Mouse (Mus musculus) MN1 (cell line): ENCODE data around the gene Yipf1.

Experiments used
- DNase-seq: peaks from one replicate; pipeline ENCODE4 v3.0.0-alpha.2; 2016; ENCODE audit warnings: low spot score

The Yipf1 gene

DNA sequence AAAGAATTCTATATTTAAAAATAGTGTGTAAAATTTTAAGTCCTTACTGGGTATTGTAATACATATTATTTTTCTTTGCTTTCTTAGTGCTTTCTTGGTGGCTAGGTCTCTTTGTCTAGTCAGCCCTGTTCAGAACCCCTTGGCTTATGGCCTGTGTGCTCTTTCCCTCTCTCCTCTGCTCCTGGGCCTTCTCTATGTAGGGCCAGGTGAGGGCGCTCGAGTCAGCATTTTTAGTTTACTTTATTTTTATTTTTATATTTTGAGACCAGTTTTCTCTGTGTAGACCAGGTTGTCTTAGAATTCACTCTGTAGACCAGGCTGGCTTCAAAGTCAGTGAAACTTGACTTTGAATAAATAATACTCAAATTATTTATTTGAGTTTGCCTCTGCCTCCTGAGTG is 58.1 kb downstream of the Yipf1 start:
- no peak for DNase-seq

DNA sequence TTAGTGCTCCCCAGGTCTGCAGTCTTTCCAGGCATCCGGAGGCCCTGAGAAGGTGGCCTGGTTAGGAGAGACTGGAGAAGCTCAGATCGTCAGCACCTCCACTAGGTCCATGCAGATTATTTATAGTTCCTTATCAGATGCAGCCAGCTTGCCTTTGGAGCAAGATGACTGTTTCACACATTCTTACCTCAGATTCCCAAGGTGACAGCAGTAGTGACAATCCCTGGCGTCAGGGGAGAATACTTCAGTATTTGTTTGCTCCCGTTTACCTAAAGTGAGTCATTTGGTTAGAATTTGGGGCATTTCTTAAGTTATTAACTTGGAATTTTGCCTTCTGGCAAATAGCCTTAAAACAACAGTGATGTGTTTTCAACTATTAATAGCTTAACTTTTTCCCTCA is 60.5 kb downstream of the Yipf1 start:
- no peak for DNase-seq

DNA sequence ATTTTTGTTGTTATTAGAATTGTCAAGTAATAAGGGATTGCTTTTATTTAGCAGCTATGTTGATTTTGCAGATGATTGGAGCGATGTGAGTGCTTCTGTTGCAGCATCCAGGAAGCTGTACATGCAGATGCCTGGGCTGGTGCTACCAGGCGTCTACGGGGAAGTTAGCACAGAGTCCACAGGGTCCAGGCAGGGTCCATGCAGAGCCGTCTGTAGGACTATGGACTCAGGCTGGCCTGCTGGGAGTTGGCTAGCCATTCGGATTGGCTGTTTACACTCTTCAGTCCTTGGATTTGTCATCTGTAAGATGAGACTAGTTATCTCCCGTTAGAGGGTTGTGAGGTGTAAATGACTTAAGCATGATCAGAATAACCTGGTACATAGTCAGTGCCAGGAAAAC is 64.8 kb downstream of the Yipf1 start:
- DNase-seq: no peak

DNA sequence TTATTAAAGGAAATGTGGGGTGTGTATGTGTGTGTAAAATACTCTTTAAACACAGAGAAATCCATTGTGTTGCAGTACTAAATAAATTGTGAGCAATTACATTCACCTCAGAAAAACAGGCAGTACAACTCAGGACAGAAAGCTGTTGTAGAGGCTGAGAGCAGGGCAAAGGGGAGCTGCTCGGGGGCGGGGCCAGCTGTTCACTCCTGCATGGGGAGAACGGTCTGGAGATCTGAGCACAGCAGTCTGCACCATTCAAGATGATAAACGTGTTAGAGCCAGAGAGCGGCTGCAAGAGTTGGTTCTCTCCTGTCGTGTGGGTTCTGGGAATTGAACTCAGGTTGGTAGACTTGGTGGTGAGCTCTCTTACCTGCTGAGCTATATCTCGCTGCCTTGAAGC is 66.7 kb downstream of the Yipf1 start:
- DNase-seq: no peak

- DNase-seq: peak; percentile 8
Observed at GRCm38 (mm10) chr4:107387038-107387437, 72.9 kb downstream of the Yipf1 start.

DNA sequence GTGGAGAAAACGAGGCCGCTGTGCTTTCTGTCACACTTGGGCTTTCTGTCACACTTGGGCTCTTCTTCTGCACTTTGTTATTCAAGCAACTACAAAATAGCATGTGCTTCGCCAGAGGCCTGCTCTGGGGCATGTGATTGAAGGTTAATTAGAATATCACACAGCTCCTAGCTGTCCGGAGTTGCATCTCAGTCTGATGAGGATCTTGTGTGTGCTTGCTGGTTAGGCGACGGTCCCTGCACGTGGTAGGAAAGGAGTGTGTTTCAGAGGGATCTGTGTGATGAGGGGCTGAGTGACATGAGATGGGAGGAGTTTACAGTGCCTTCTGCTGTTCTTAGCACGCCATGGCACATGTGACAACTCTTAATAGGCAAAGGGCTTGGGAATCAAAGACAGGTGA is 73.3 kb downstream of the Yipf1 start:
- DNase-seq: no peak

DNA sequence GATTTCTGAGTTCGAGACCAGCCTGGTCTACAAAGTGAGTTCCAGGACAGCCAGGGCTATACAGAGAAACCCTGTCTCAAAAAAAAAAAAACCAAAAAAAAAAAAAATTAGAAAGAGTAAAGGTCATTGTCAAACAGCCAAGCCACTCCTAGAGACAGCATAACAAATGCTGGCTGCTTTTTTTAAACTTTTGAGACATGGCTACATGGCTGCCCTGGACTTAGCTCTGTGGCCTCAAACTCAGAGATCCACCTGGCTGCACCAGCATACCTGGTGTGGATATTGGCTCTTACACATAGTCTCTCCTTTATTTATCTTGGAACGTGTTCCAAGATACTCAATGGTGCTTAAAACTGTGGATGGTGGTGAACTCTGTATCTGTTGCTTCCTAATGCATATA is 74.1 kb downstream of the Yipf1 start:
- DNase-seq: no peak

- DNase-seq: no peak
Observed at GRCm38 (mm10) chr4:107389345-107389744, 75.2 kb downstream of the Yipf1 start.

- DNase-seq: no peak
Observed at GRCm38 (mm10) chr4:107393771-107394170, 79.6 kb downstream of the Yipf1 start.
